Mouse (Mus musculus): Measurements from ENCODE around the gene Usp19. TPM values are rescaled to one million over a fixed set of nuclear protein-coding genes. Genes with fewer than 3 reads are reported as not detected.

Usp19 gene
- 150 and 161 TPM in 2 replicates for polyA plus RNA-seq (2012; rRNA removed)

DNA sequence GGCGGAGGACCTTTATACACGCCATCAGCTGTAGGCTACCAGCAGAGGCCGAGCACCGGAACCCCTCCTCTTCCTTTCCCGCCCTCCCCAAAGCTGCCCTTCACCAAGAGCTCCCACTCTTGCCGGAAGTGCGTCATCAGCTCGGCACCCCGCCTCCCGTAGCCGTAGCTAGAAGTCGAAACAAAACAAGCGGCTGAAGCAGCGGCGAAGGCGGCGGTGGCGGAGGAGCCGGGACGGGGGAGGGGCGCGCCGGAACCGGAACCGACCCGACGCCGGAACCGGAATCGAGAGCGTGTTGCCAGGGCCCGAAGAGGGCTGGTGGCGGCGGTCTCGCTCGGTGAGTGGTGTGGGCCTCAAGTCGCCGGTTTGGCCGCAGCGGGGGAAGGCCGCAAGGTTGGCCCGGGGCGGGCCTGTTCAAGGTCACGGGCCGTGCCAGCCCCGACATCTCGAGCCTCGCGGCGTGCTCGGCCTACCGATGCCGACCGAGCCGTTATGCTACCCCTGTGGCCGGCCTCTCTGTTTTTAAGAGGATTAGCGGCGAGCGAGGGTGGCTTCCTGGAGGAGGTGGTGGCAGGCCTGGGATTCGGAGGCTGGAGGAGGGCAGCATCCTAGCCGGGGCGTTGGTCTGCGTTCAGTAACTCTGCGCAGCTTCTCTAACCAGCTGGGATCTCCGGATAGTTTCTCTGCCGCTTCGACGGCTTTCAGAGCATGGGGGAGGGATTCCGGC, at the start of gene Usp19:
TSS of gene Usp19 (plus strand) at position 44 of the 727 bp plus-strand sequence.
- peak; percentile 60 for DNase-seq (ENCODE audit: low read depth)

DNA sequence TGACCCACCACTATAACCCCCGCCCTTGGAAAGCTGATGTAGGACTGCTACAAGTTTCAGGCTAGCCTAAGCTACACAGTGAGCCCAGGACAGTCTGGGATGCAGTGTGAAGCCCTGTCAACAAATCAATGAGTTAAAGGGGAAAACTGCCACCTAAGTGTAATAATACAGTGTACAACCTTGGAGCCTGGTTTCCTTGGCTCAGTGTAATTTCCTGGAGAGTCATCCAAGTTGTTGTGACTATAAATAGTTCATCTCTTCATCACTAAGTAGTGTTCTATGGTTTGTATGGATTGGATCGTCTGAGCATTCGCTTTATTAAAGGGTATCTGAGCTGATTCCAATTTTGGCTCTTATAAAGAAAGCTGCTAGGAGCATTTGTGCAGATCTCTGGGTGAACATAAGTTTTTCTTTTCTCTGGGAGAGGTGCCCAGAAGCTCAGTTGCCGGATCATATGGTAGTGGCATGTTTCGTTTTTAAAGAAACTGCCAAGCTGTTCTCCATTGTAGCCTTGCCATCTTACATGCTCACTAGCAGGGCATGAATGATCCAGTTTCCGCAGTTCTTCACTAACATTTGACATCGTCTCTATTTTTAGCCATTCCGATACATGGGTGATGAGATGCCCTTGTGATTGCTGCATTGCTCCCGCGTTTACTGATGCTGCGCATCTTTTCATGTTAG, 49.0 kb upstream of the Usp19 start:
- no peak for DNase-seq (ENCODE audit: low read depth)

DNA sequence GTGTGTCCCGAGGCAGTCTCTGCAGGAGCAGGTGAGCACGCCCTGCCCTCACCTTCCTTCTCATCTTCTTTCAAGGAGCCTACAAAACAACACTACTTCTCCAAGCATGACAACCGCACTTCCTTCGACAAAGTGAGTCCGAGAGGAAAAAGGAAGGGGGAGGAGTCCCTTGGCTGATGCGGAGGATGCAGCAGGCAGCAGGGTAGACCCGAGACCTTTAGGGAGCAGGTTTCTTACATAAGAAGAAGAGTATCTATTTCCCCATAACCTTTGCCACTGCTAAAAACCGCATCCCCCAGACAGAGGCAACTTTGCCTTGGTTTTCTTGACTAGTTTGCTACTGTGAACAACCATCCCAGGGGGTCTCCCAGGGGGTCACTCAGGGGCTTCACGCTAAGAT, 45.3 kb upstream of the Usp19 start:
- DNase-seq (ENCODE audit: low read depth): no peak

DNA sequence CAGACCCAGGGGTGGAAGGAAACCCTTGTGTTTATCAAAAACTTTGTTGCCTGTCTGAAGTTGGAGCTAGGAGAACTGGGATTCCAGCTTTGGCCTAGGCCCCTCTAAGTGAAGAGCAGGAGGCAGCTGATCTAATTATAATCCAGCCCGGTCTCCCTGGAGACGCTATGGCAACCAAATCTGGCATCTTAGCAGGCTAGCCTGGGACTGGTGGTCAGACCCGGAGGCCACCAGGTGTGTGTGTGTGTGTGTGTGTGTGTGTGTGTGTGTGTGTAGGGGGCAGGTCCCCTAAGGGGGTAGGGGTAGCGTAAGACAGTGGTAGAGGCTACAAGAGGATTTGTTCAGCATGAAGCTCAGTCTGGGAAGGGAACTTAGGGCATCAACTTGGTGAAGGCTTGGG, 40.5 kb upstream of the Usp19 start:
- no peak for DNase-seq (ENCODE audit: low read depth)

GRCm38 (mm10) chr9:108450292-108451169, 39.9 kb upstream of the Usp19 start:
- no peak for DNase-seq (ENCODE audit: low read depth)

GRCm38 (mm10) chr9:108451170-108451493, 39.3 kb upstream of the Usp19 start:
- no peak for DNase-seq (ENCODE audit: low read depth)

DNA sequence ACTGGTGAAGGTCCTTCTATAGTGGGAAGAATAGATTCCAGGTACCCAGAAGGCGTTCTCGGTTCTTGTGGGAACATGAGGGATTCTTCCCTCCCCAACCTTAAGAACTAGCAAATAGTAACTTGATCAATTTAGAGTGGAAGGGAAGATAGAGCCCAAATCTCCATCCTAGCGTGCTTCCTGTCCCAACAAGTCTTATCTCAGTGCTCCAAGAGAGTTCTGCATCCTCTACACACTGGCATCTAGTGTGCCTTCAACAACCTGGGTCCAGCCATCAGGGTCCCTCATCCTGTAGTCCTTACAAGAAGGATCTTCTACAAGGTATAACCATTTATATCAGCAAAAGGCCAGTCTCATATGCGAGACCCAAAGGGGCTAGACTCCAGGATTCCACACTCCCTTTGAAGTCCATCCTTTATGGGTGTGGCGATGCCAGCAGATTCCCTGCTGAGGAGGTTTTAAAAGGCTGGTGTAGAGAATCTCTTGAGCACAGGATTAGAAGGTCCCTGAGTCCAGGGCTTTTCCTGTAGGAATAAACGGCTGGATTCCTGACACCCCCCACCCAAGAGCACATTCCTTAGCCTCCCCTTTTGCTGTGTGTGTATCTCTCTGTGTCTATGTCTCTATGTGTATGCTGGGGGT, 38.8 kb upstream of the Usp19 start:
- DNase-seq (ENCODE audit: low read depth): no peak

- no peak for DNase-seq (ENCODE audit: low read depth)
Measured at GRCm38 (mm10) chr9:108452291-108452906, 38.0 kb upstream of the Usp19 start.

DNA sequence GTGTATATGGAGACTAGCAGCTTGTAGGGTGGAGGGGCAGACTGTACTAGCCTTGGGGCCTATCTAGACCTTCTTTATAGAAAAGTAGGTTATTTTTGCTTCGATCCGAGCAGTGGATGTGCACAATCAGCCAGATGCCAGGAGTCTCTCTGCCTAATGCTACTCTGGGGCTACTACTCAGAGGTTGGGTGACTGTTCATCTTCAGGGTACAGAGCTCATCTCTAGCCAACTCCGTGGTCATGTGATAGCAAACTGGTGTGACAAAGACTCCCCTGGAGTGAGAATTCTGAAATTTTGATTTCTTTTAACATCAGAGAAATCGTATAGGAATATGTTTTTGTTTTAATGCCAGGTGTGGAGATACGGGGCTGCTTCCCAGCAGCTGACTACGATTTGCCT, 37.5 kb upstream of the Usp19 start:
- no peak for DNase-seq (ENCODE audit: low read depth)

DNA sequence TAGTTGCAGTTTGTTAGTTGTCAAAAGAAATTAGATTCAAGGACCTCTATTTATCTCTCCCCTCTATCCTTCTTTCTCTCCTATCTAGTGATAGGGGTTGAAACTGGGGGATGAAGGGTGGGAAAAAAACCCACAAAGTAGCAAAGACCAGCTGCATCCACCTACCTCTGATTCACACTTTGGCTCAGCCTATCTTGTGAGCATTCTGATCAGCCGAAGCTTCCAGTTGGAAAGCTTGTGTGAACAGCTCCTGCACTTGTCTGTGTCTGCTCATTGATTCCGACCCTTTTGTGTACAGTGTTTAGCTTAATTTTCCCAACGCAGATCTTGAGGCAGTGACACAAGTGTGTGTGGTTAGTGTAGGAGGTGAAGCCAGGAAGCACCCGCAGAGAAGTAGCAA, 36.9 kb upstream of the Usp19 start:
- DNase-seq (ENCODE audit: low read depth): no peak

- DNase-seq (ENCODE audit: low read depth): no peak
Measured at GRCm38 (mm10) chr9:108454429-108454828, 36.0 kb upstream of the Usp19 start.

DNA sequence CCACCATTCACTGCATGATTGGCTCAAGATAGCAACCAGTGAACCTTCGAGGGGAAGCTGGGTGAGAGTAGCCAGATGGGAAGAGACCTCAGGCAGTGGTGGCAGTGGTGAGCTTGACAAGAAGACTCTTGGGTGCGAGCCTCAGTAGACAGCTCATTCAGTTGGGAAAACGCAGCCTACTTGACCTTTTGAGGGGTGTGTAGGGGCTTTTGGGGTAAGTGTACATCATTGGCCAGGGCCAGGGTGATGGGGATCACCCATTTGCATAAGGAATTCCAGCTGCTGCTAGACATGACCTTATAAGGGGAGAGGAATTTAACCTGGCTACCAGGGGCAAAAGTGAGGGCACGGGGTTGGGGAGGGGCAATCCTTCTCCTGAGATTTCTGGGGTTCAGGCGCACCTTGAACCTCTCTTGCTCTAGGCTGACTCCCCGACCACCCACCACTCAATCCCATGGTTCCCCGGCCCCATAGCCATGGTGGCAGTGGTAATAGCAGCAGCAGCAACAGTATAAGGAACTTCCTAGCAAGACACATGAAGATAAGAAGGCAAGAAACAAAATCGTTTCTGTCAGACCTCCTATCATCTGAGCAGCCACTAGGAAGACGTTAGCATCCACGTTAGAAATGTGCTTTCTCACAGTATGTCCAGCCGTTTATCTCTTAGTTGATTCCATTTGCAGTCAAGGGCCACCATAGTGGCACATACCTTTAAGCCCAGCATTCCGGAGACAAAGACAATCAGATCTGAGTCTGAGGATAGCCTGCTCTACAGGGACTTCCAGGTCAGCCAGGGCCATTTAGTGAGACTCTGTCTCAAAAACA, 34.4 kb upstream of the Usp19 start:
- no peak for DNase-seq (ENCODE audit: low read depth)

- DNase-seq (ENCODE audit: low read depth): no peak
Measured at GRCm38 (mm10) chr9:108456953-108457352, 33.4 kb upstream of the Usp19 start.

- DNase-seq (ENCODE audit: low read depth): peak; percentile 97
Measured at GRCm38 (mm10) chr9:108459939-108460318, 30.5 kb upstream of the Usp19 start.

DNA sequence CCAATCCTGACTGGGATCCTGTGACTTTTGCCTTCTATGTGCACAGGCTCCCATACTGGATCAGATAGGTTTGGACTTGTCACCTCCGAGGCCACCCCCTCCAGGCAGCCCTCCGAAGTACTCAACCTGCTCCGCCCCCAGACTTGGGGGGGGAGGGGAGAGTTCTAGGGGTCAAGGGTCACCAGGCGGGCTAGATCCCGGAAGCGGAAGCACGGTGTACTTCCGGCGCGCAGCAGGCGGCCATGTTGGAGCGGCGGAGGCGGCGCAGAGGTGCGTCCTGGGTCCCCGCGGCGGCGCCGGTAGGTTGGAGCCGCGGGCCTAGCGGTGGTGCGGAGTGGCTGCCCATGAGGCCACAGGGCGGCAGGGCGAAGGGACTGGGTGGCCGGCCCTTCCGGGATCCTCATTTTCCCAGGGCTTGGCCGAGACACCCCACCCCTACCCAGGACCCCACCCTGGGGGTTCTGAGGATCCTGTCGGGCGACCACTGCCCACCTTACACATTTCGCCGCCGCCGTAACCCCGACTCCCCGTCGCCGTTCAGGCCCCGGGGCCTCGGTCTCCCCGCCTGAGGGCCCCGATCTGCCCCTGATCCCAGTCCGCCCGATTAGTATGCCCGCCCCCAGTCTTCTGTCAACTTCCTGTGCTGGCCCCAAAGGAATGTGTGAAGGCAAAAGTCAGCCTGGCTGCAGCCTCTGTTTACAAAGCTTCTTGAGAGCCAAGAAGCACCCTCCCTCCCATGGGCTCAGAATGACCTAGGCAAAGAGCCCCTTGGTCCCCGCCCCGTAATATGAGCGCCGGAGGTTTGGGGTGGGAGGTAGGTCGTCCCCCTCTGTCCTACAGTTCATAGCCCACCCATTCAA, 29.9 kb upstream of the Usp19 start, which contains the start of gene Ccdc71:
TSS of gene Ccdc71 (plus strand) at position 209 of the 860 bp plus-strand sequence.
- no peak for DNase-seq (ENCODE audit: low read depth)

DNA sequence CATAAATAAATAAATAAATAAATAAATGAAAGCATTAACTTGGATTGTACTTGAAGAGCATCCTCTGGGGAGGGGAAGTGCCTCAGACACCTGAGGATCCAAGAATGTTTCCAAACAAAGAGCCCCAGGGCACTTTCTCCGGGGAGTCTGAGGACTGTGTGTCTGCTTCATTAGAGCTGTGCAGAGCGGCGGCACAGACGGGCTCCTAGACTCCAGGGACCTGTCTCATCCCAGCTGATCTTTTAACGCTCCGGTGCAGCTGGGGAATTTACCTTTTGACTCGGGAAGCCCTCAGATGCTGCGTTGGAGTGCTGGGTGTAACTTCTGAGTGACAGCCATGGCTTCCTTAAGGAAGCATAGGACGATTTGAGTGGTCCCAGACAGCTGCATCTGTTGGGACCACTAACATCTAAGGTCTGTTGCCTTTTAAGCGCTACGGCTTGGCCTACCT, 29.2 kb upstream of the Usp19 start, which contains the start of gene Klhdc8b:
TSS of gene Klhdc8b (minus strand) at position 401 of the 451 bp plus-strand sequence.
- no peak for DNase-seq (ENCODE audit: low read depth)

DNA sequence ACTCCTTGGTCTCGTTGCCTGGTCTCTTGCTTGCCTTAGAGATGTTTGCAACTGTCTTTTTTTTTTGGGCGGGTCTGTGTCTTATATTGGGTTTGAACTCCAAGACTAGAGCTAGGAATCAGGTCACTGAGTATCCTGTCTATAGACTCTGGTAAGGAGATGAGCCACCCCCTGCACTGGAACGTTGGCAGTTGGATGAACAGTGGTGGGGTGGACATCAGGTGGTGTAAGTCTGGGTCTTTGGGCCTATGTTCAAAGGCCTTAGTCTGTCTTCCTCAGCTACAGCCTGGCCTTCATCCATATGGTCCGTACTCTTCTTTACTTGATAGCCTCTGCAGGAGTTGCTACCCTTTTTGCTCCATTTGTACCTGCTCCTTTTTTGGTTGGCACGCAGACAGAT, 28.7 kb upstream of the Usp19 start:
- DNase-seq (ENCODE audit: low read depth): no peak

GRCm38 (mm10) chr9:108462192-108462591, 28.2 kb upstream of the Usp19 start:
- no peak for DNase-seq (ENCODE audit: low read depth)

DNA sequence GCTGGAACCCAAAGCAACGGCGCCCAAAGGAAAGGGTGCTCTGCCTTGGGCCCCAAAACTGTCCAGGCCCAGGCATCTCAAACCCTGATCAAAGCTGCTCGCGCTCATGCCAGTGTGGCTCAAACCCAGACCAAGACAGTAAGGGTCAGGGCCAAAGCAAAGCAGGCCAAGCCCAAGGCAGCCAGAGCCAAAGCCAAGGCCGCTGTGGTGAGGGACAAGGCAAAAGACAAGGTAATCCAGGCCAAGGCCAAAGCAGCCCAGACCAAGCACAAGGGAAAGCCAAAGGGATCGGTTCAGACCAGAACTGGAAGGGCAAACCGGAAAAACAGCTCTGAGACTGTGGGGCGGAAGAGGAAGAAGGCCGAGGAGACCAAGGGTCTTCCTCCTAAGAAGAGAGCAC, 26.7 kb upstream of the Usp19 start:
- DNase-seq (ENCODE audit: low read depth): no peak

- DNase-seq (ENCODE audit: low read depth): no peak
Measured at GRCm38 (mm10) chr9:108466219-108466618, 24.2 kb upstream of the Usp19 start.
